Mouse (Mus musculus) cortical plate, adult 2 months (tissue): ENCODE data around the gene Tbc1d14. TPM values are rescaled to one million over a fixed set of nuclear protein-coding genes. Genes with fewer than 3 reads are reported as not detected.
A peak's percentile ranks its signal among the peaks of the same experiment; 100 is the strongest.

Experiments used
- H3K27ac ChIP-seq: fragments of 200-500 bp; 2 replicates; pipeline ENCODE4 v1.5.1; 2012; ENCODE audit warnings: low read length, control low read depth, inconsistent platforms; ENCODE audit not compliant: insufficient read depth
- H3K4me1 ChIP-seq: fragments of 200-500 bp; 2 replicates; pipeline ENCODE4 v1.6.1; 2011; ENCODE audit warnings: low read length; ENCODE audit not compliant: control insufficient read depth, insufficient read depth
- H3K4me3 ChIP-seq: fragments of 200-500 bp; 2 replicates; pipeline ENCODE4 v1.5.1; 2011; ENCODE audit warnings: mild to moderate bottlenecking, low read length, control low read depth; ENCODE audit not compliant: insufficient read depth
- CTCF ChIP-seq: fragments of 200-500 bp; IDR thresholded peaks from 2 replicates; pipeline ENCODE4 v1.5.1; 2011; ENCODE audit warnings: mild to moderate bottlenecking, control low read depth, low read length; ENCODE audit not compliant: insufficient read depth; ENCODE audit errors: extremely low read depth
- POLR2A ChIP-seq: fragments of 200-500 bp; IDR thresholded peaks from 2 replicates; pipeline ENCODE4 v1.6.1; 2011; ENCODE audit warnings: mild to moderate bottlenecking, low read length, control low read depth; ENCODE audit not compliant: insufficient read depth; ENCODE audit errors: extremely low read depth
- polyA plus RNA-seq: library from polyadenylated mRNA; depleted of rRNA; stranded (reverse); fragments of >200 nt; gene quantifications from 2 replicates; pipeline ENCODE4 v1.2.3, GENCODE M21; 2012

Tbc1d14 gene
- polyA plus RNA-seq, 1 experiment, result 67.0 TPM

- H3K27ac ChIP-seq, result no peak overlapping the region
- no peaks in the 10 kb centered on the region; the same call in 1 of the 2 replicates for H3K4me1 ChIP-seq
- H3K4me3 ChIP-seq, result no peak overlapping the region
- no peak for TF ChIP-seq CTCF
Measured at GRCm38 (mm10) chr5:36540928-36541327, 52.1 kb downstream of the Tbc1d14 start.

GRCm38 (mm10) chr5:36538576-36539187, 54.4 kb downstream of the Tbc1d14 start:
- TF ChIP-seq CTCF (peak; percentile 67), POLR2A (no peak)
- Histone ChIP-seq H3K27ac (no peak overlapping the region), H3K4me3 (no peak overlapping the region)

GRCm38 (mm10) chr5:36536424-36536823, 56.7 kb downstream of the Tbc1d14 start:
- no peaks in the 10 kb centered on the region for H3K4me1 ChIP-seq
- no peak overlapping the region for H3K4me3 ChIP-seq
- no peak overlapping the region for H3K27ac ChIP-seq
- no peak for TF ChIP-seq POLR2A
- TF ChIP-seq CTCF, result no peak

More at GRCm38 (mm10) chr5:36538576-36539187, 54.4 kb downstream of the Tbc1d14 start:
- no peaks in the 10 kb centered on the region for H3K4me1 ChIP-seq

- TF ChIP-seq POLR2A (no peak), CTCF (no peak)
- no peak overlapping the region for H3K27ac ChIP-seq
- H3K4me1 ChIP-seq, result no peaks in the 10 kb centered on the region
Measured at GRCm38 (mm10) chr5:36535438-36536176, 57.5 kb downstream of the Tbc1d14 start.

GRCm38 (mm10) chr5:36534455-36535030, 58.5 kb downstream of the Tbc1d14 start:
- no peak overlapping the region for H3K27ac ChIP-seq
- no peak for TF ChIP-seq CTCF
- no peak overlapping the region for H3K4me3 ChIP-seq
- no peaks in the 10 kb centered on the region for H3K4me1 ChIP-seq

More at GRCm38 (mm10) chr5:36535438-36536176, 57.5 kb downstream of the Tbc1d14 start:
- H3K4me3 ChIP-seq, result no peak overlapping the region

GRCm38 (mm10) chr5:36530129-36530751, 62.8 kb downstream of the Tbc1d14 start:
- TF ChIP-seq CTCF, result no peak
- TF ChIP-seq POLR2A, result peak; percentile 68; the same call in 1 of the 2 replicates
- H3K27ac ChIP-seq, result peak overlapping the region; percentile 87
- H3K4me3 ChIP-seq, result peak overlapping the region; percentile 93
- peaks cover 14% of the 10 kb centered on the region for H3K4me1 ChIP-seq

GRCm38 (mm10) chr5:36529698-36530097, 63.4 kb downstream of the Tbc1d14 start:
- H3K4me3 ChIP-seq, result peak overlapping the region; percentile 93
- H3K4me1 ChIP-seq, result peaks cover 14% of the 10 kb centered on the region
- H3K27ac ChIP-seq, result no peak overlapping the region
- no peak for TF ChIP-seq CTCF
- no peak for TF ChIP-seq POLR2A

- H3K4me3 ChIP-seq, result no peak overlapping the region
- TF ChIP-seq CTCF, result no peak
- no peak for TF ChIP-seq POLR2A
- H3K4me1 ChIP-seq, result peaks cover 14% of the 10 kb centered on the region
- 0 out of 2 replicates have a peak overlapping the region, but pooled peaks have one; percentile 41 for H3K27ac ChIP-seq
Measured at GRCm38 (mm10) chr5:36526921-36527320, 66.2 kb downstream of the Tbc1d14 start.

- H3K27ac ChIP-seq, result 0 out of 2 replicates have a peak overlapping the region, but pooled peaks have one; percentile 41
- no peak overlapping the region for H3K4me3 ChIP-seq
- peaks cover 14% of the 10 kb centered on the region for H3K4me1 ChIP-seq
- no peak for TF ChIP-seq POLR2A
- TF ChIP-seq CTCF, result peak; percentile 47
Measured at GRCm38 (mm10) chr5:36526274-36526673, 66.8 kb downstream of the Tbc1d14 start.

GRCm38 (mm10) chr5:36525216-36525615, 67.9 kb downstream of the Tbc1d14 start:
- no peak overlapping the region for H3K27ac ChIP-seq
- peaks cover 14% of the 10 kb centered on the region for H3K4me1 ChIP-seq
- no peak for TF ChIP-seq POLR2A
- no peak for TF ChIP-seq CTCF
- H3K4me3 ChIP-seq, result no peak overlapping the region
